1 mouse cellular context compared by ENCODE assay signal in the genomic region with DNA sequence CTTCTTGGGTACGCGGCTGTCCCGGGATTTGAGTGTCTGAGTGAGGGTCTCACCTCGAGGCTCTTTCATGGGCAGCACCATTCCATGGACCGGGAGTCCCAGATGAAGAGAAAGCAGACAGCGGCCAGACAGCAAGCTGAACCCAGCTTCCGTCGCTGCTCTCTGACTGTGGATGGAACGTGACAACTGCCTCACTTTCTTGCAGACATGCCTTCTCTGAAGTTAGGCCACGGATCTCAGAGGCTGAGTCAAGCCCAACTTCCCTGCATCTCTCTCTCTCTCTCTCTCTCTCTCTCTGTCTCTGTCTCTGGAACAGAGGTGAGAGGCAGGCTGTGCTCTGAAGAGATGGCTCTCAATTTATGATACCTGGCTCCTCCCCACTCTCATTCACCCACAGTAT.
TF ChIP-seq lines count a peak whose summit lies in the region.

No protein-coding gene starts in this region.

TF ChIP-seq in CH12.LX, 34 proteins besides CTCF, POLR2A, EP300 and RAD21:
- TF ChIP-seq PAX5 (IDR thresholded peaks at IDR 0.05; ENCODE audit: low read length) (no peak), BHLHE40 (IDR thresholded peaks at IDR 0.05; ENCODE audit: low read depth, low read length) (no peak), ETS1 (conservative IDR thresholded peaks at IDR 0.05; ENCODE audit: low read depth, low read length) (no peak), MEF2A (IDR thresholded peaks at IDR 0.05; ENCODE audit: borderline replicate concordance, low read depth, low read length) (no peak), HCFC1 (IDR thresholded peaks at IDR 0.05; ENCODE audit: low read depth, low read length) (no peak), MAX (IDR thresholded peaks at IDR 0.05; ENCODE audit: low read length) (no peak)
